Mouse (Mus musculus) hindbrain, embryonic 15.5 days (tissue): ENCODE measurements around the gene Cdc42bpg. TPM values are rescaled to one million over a fixed set of nuclear protein-coding genes. Genes with fewer than 3 reads are reported as not detected.

Source experiments
- ATAC-seq: fragments of 200-750 bp; cut with Nextera tagmentation; 2 replicates; pipeline ENCODE4 v1.8.0; 2017; ENCODE audit warnings: low read depth, moderate number of reproducible peaks, moderate TSS enrichment; ENCODE audit not compliant: low FRiP score
- H3K27ac ChIP-seq: fragments of 300-500 bp; sonication (generic); replicated peaks from 2 replicates; pipeline ENCODE4 v1.5.1; 2015; ENCODE audit warnings: mild to moderate bottlenecking, inconsistent platforms
- H3K27me3 ChIP-seq: fragments of 300-500 bp; sonication (generic); 2 replicates; pipeline ENCODE4 v1.6.1; 2015; ENCODE audit warnings: control low read depth, inconsistent platforms
- H3K36me3 ChIP-seq: fragments of 300-500 bp; sonication (generic); 2 replicates; pipeline ENCODE4 v1.6.1; 2015; ENCODE audit warnings: control low read depth, inconsistent platforms
- H3K4me1 ChIP-seq: fragments of 300-500 bp; sonication (generic); replicated peaks from 2 replicates; pipeline ENCODE4 v1.6.1; 2015; ENCODE audit warnings: control low read depth, inconsistent platforms
- H3K4me2 ChIP-seq: fragments of 300-500 bp; sonication (generic); 2 replicates; pipeline ENCODE4 v1.6.1; 2015; ENCODE audit warnings: moderate library complexity, mild to moderate bottlenecking, inconsistent platforms
- H3K4me3 ChIP-seq: fragments of 300-500 bp; sonication (generic); 2 replicates; pipeline ENCODE4 v1.5.1; 2015; ENCODE audit warnings: mild to moderate bottlenecking, inconsistent platforms
- H3K9ac ChIP-seq: fragments of 300-500 bp; sonication (generic); 2 replicates; pipeline ENCODE4 v1.6.1; 2015; ENCODE audit warnings: inconsistent platforms
- H3K9me3 ChIP-seq: fragments of 300-500 bp; sonication (generic); 2 replicates; pipeline ENCODE4 v1.6.1; 2016; ENCODE audit warnings: control low read depth, inconsistent platforms
- WGBS: fragments of 180-500 bp; shearing (Covaris S2); methylation state at CpG from one replicate; pipeline ENCODE4 v1.1.7; 2015; 5-methylcytosine and 5-hydroxymethylcytosine counted together
- polyA plus RNA-seq: library from polyadenylated mRNA; unstranded; fragments of >200 nt; fragmentation: Nextera tagmentation; extraction: Ambion mirVana; gene quantifications from 2 replicates; pipeline ENCODE4 v1.2.1, GENCODE M21; 2015

Cdc42bpg gene
- polyA plus RNA-seq, 1 experiment from 2014 or later = 0.36 TPM

GRCm38 (mm10) chr19:6349215-6349983 lies 43.1 kb downstream of the Cdc42bpg start:
- Histone ChIP-seq H3K4me1 (no peaks in the 10 kb centered on the region), H3K4me2 (no peak overlapping the region), H3K27me3 (no peaks in the 10 kb centered on the region), H3K9me3 (no peaks in the 10 kb centered on the region), H3K9ac (no peak overlapping the region), H3K4me3 (no peak overlapping the region), H3K36me3 (peaks cover 41% of the 10 kb centered on the region), H3K27ac (0 out of 2 replicates have a peak overlapping the region, but pooled peaks have one; percentile 34)
- ATAC-seq = no peak
- 40% methylated on average over 14 of the region's 14 CpGs for WGBS

GRCm38 (mm10) chr19:6351431-6352106 lies 45.3 kb downstream of the Cdc42bpg start:
- Histone ChIP-seq H3K4me3 (no peak overlapping the region), H3K9ac (no peak overlapping the region), H3K27ac (no peak overlapping the region), H3K36me3 (peaks cover 21% of the 10 kb centered on the region), H3K27me3 (no peaks in the 10 kb centered on the region), H3K4me2 (no peak overlapping the region), H3K9me3 (no peaks in the 10 kb centered on the region), H3K4me1 (no peaks in the 10 kb centered on the region)
- 63% methylated on average over 14 of the region's 14 CpGs for WGBS
- no peak for ATAC-seq

GRCm38 (mm10) chr19:6352107-6352505 lies 45.9 kb downstream of the Cdc42bpg start:
- no peak overlapping the region for H3K27ac ChIP-seq
- no peaks in the 10 kb centered on the region for H3K27me3 ChIP-seq
- H3K4me2 ChIP-seq = no peak overlapping the region
- H3K9ac ChIP-seq = no peak overlapping the region
- peaks cover 16% of the 10 kb centered on the region; the same call in 1 of the 2 replicates for H3K36me3 ChIP-seq
- no peak overlapping the region for H3K4me3 ChIP-seq
- ATAC-seq = no peak
- H3K9me3 ChIP-seq = no peaks in the 10 kb centered on the region
- H3K4me1 ChIP-seq = no peaks in the 10 kb centered on the region
- WGBS = 88% methylated on average over 2 of the region's 2 CpGs

- H3K27ac ChIP-seq = no peak overlapping the region
- no peaks in the 10 kb centered on the region for H3K4me1 ChIP-seq
- no peak overlapping the region for H3K4me2 ChIP-seq
- H3K9ac ChIP-seq = no peak overlapping the region
- 76% methylated on average over 7 of the region's 7 CpGs for WGBS
- peaks cover 10% of the 10 kb centered on the region; the same call in 1 of the 2 replicates for H3K36me3 ChIP-seq
- no peak for ATAC-seq
- H3K27me3 ChIP-seq = no peaks in the 10 kb centered on the region
- no peaks in the 10 kb centered on the region for H3K9me3 ChIP-seq
- H3K4me3 ChIP-seq = no peak overlapping the region
These were observed 47.8 kb downstream of the Cdc42bpg start for GRCm38 (mm10) chr19:6354030-6354429.

- no peak for ATAC-seq
- H3K27ac ChIP-seq = no peak overlapping the region
- H3K36me3 ChIP-seq = peaks cover 9% of the 10 kb centered on the region
- no peaks in the 10 kb centered on the region for H3K27me3 ChIP-seq
- H3K9me3 ChIP-seq = no peaks in the 10 kb centered on the region
- no peak overlapping the region for H3K4me3 ChIP-seq
- H3K4me2 ChIP-seq = no peak overlapping the region
- no peak overlapping the region for H3K9ac ChIP-seq
- 96% methylated on average over 3 of the region's 3 CpGs for WGBS
- peaks cover 27% of the 10 kb centered on the region for H3K4me1 ChIP-seq
These were observed 55.0 kb downstream of the Cdc42bpg start for GRCm38 (mm10) chr19:6361291-6361690.

GRCm38 (mm10) chr19:6363091-6363410 lies 56.8 kb downstream of the Cdc42bpg start:
- Histone ChIP-seq H3K4me1 (peaks cover 39% of the 10 kb centered on the region), H3K9me3 (no peaks in the 10 kb centered on the region), H3K4me3 (peak overlapping the region; percentile 86), H3K27ac (peak overlapping the region; percentile 96), H3K9ac (peak overlapping the region; percentile 39; the same call in 1 of the 2 replicates), H3K27me3 (no peaks in the 10 kb centered on the region), H3K36me3 (peaks cover 26% of the 10 kb centered on the region), H3K4me2 (peak overlapping the region; percentile 84)
- WGBS = under 1% methylated on average over 11 of the region's 11 CpGs
- ATAC-seq = no peak

- Histone ChIP-seq H3K4me3 (peak within 1 kb of the TSS; percentile 86), H3K4me1 (peaks cover 39% of the 10 kb centered on the region), H3K9ac (peak within 1 kb of the TSS; percentile 93), H3K36me3 (peaks cover 32% of the 10 kb centered on the region), H3K27ac (peak within 1 kb of the TSS; percentile 96), H3K4me2 (peak within 1 kb of the TSS; percentile 84), H3K9me3 (no peaks in the 10 kb centered on the region), H3K27me3 (no peaks in the 10 kb centered on the region)
- WGBS = under 1% methylated on average over 80 of the region's 85 CpGs
- peak; percentile 99 for ATAC-seq
These were observed 57.4 kb downstream of the Cdc42bpg start, which contains the start of gene Sf1 for GRCm38 (mm10) chr19:6363411-6364240. Gene Sf1 (plus strand): TSS chr19:6363690.

- H3K27me3 ChIP-seq = no peaks in the 10 kb centered on the region
- peak overlapping the region; percentile 96 for H3K27ac ChIP-seq
- H3K9me3 ChIP-seq = no peaks in the 10 kb centered on the region
- H3K4me3 ChIP-seq = peak overlapping the region; percentile 86
- ATAC-seq = no peak
- H3K36me3 ChIP-seq = peaks cover 38% of the 10 kb centered on the region
- peak overlapping the region; percentile 93 for H3K9ac ChIP-seq
- WGBS = under 1% methylated on average over 55 of the region's 55 CpGs
- H3K4me1 ChIP-seq = peaks cover 39% of the 10 kb centered on the region
- peak overlapping the region; percentile 84 for H3K4me2 ChIP-seq
These were observed 58.1 kb downstream of the Cdc42bpg start for GRCm38 (mm10) chr19:6364317-6364725.

- Histone ChIP-seq H3K4me1 (peaks cover 39% of the 10 kb centered on the region), H3K9ac (peak overlapping the region; percentile 93), H3K4me3 (peak overlapping the region; percentile 86), H3K4me2 (peak overlapping the region; percentile 84), H3K36me3 (peaks cover 43% of the 10 kb centered on the region), H3K27ac (0 out of 2 replicates have a peak overlapping the region, but pooled peaks have one; percentile 96), H3K27me3 (no peaks in the 10 kb centered on the region), H3K9me3 (no peaks in the 10 kb centered on the region)
- 2% methylated on average over 2 of the region's 2 CpGs for WGBS
- ATAC-seq = no peak
These were observed 58.6 kb downstream of the Cdc42bpg start for GRCm38 (mm10) chr19:6364842-6365241.

- Histone ChIP-seq H3K36me3 (peaks cover 95% of the 10 kb centered on the region), H3K4me2 (no peak overlapping the region), H3K4me1 (peaks cover 22% of the 10 kb centered on the region), H3K4me3 (no peak overlapping the region), H3K9me3 (no peaks in the 10 kb centered on the region), H3K9ac (no peak overlapping the region), H3K27ac (no peak overlapping the region), H3K27me3 (no peaks in the 10 kb centered on the region)
- WGBS = 96% methylated on average over 2 of the region's 2 CpGs
- no peak for ATAC-seq
These were observed 63.9 kb downstream of the Cdc42bpg start for GRCm38 (mm10) chr19:6370175-6370574.

GRCm38 (mm10) chr19:6372433-6372832 lies 66.2 kb downstream of the Cdc42bpg start:
- Histone ChIP-seq H3K9me3 (no peaks in the 10 kb centered on the region), H3K4me1 (peaks cover 5% of the 10 kb centered on the region), H3K36me3 (peaks cover 96% of the 10 kb centered on the region), H3K9ac (no peak overlapping the region), H3K4me2 (no peak overlapping the region), H3K27me3 (no peaks in the 10 kb centered on the region), H3K27ac (no peak overlapping the region), H3K4me3 (no peak overlapping the region)
- 91% methylated on average over 3 of the region's 3 CpGs for WGBS
- no peak for ATAC-seq
